Mouse (Mus musculus) olfactory bulb, adult 2 months (tissue): Measurements from ENCODE around the gene Gm960. TPM values are rescaled to one million over a fixed set of nuclear protein-coding genes. Genes with fewer than 3 reads are reported as not detected.
"Not testable (repeated sequence)": the region's sequence is repeated elsewhere in the genome, so short reads cannot be mapped to it uniquely, and the experiment has no call there.

Source experiments
- H3K27ac ChIP-seq: fragments of 200-500 bp; 2 replicates; pipeline ENCODE4 v1.5.1; 2012; ENCODE audit warnings: low read depth, low read length; ENCODE audit not compliant: insufficient read depth
- H3K4me1 ChIP-seq: fragments of 200-500 bp; 2 replicates; pipeline ENCODE4 v1.6.1; 2012; ENCODE audit warnings: low read length; ENCODE audit not compliant: control insufficient read depth, insufficient read depth
- H3K4me3 ChIP-seq: fragments of 200-500 bp; 2 replicates; pipeline ENCODE4 v1.5.1; 2012; ENCODE audit warnings: mild to moderate bottlenecking, low read depth, low read length, moderate library complexity; ENCODE audit not compliant: insufficient read depth
- CTCF ChIP-seq: fragments of 200-500 bp; IDR thresholded peaks from 2 replicates; pipeline ENCODE4 v1.5.1; 2012; ENCODE audit warnings: low read depth, mild to moderate bottlenecking, low read length, moderate library complexity; ENCODE audit not compliant: insufficient read depth
- POLR2A ChIP-seq: fragments of 200-500 bp; IDR thresholded peaks from 2 replicates; pipeline ENCODE4 v1.6.1; 2012; ENCODE audit warnings: mild to moderate bottlenecking, low read depth, low read length, moderate library complexity; ENCODE audit not compliant: insufficient read depth
- WGBS: fragments of 180-500 bp; shearing (Covaris S2); methylation state at CpG from one replicate; pipeline ENCODE4 v1.1.7; 2018; 5-methylcytosine and 5-hydroxymethylcytosine counted together
- polyA plus RNA-seq: library from polyadenylated mRNA; stranded (reverse); fragments of >200 nt; gene quantifications from 2 replicates; pipeline ENCODE4 v1.2.4, GENCODE M21; 2012; ENCODE audit warnings: low replicate concordance; ENCODE audit not compliant: missing spikeins, insufficient read depth, insufficient read length

Gm960 gene
- polyA plus RNA-seq, 1 experiment = not detected

- H3K4me3 ChIP-seq = no peak overlapping the region
- H3K4me1 ChIP-seq = no peaks in the 10 kb centered on the region
- WGBS = 62% methylated on average over 7 of the region's 7 CpGs
- no peak overlapping the region for H3K27ac ChIP-seq
- TF ChIP-seq POLR2A = no peak
- no peak for TF ChIP-seq CTCF
Observed at GRCm38 (mm10) chr19:4593792-4594522, 104.5 kb downstream of the Gm960 start.

GRCm38 (mm10) chr19:4590025-4590424 lies 108.4 kb downstream of the Gm960 start:
- Histone ChIP-seq H3K4me3 (no peak overlapping the region), H3K4me1 (peaks cover 14% of the 10 kb centered on the region), H3K27ac (no peak overlapping the region)
- 97% methylated on average over 3 of the region's 3 CpGs for WGBS
- no peak for TF ChIP-seq CTCF
- TF ChIP-seq POLR2A = no peak

GRCm38 (mm10) chr19:4589081-4589480 lies 109.4 kb downstream of the Gm960 start:
- no peak overlapping the region for H3K4me3 ChIP-seq
- 78% methylated on average over 1 of the region's 1 CpGs for WGBS

GRCm38 (mm10) chr19:4588430-4588829 lies 110.0 kb downstream of the Gm960 start:
- TF ChIP-seq POLR2A (no peak), CTCF (no peak)
- WGBS = 76% methylated on average over 3 of the region's 3 CpGs
- 0 out of 2 replicates have a peak overlapping the region, but pooled peaks have one; percentile 34 for H3K27ac ChIP-seq
- H3K4me3 ChIP-seq = no peak overlapping the region
- peaks cover 14% of the 10 kb centered on the region for H3K4me1 ChIP-seq

More at GRCm38 (mm10) chr19:4589081-4589480, 109.4 kb downstream of the Gm960 start:
- Histone ChIP-seq H3K4me1 (peaks cover 14% of the 10 kb centered on the region), H3K27ac (no peak overlapping the region)
- no peak for TF ChIP-seq CTCF
- TF ChIP-seq POLR2A = no peak

GRCm38 (mm10) chr19:4587426-4587825 lies 111.0 kb downstream of the Gm960 start:
- whole genome bisulfite sequencing = 26% methylated on average over 2 of the region's 2 CpGs
- H3K27ac ChIP-seq = peak overlapping the region; percentile 92
- H3K4me3 ChIP-seq = no peak overlapping the region
- TF ChIP-seq CTCF (no peak), POLR2A (no peak)
- peaks cover 14% of the 10 kb centered on the region for H3K4me1 ChIP-seq

- peaks cover 14% of the 10 kb centered on the region for H3K4me1 ChIP-seq
- H3K4me3 ChIP-seq = not testable (repeated sequence)
- peak overlapping the region; percentile 92 for H3K27ac ChIP-seq
Observed at GRCm38 (mm10) chr19:4586783-4587182, 111.7 kb downstream of the Gm960 start.

- H3K4me3 ChIP-seq = no peak overlapping the region
- H3K27ac ChIP-seq = no peak overlapping the region
- H3K4me1 ChIP-seq = peaks cover 14% of the 10 kb centered on the region
- WGBS = 21% methylated on average over 2 of the region's 2 CpGs
- TF ChIP-seq POLR2A = no peak
- TF ChIP-seq CTCF = no peak
Observed at GRCm38 (mm10) chr19:4583856-4584255, 114.6 kb downstream of the Gm960 start.

GRCm38 (mm10) chr19:4579296-4579695 lies 119.2 kb downstream of the Gm960 start:
- no peak overlapping the region for H3K4me3 ChIP-seq
- H3K27ac ChIP-seq = no peak overlapping the region
- 93% methylated on average over 5 of the region's 5 CpGs for WGBS
- TF ChIP-seq CTCF (no peak), POLR2A (no peak)
- no peaks in the 10 kb centered on the region for H3K4me1 ChIP-seq

GRCm38 (mm10) chr19:4578799-4579198 lies 119.7 kb downstream of the Gm960 start:
- Histone ChIP-seq H3K4me3 (no peak overlapping the region), H3K27ac (no peak overlapping the region), H3K4me1 (no peaks in the 10 kb centered on the region)
- WGBS = 65% methylated on average over 2 of the region's 2 CpGs
- TF ChIP-seq CTCF (no peak), POLR2A (no peak)

Other genes starting within 250 kb of the Gm960 start
- not detected in 2 replicates for gene Syt12, start 221.2 kb downstream of the Gm960 start, polyA plus RNA-seq
- not detected in 2 replicates for gene 2010003K11Rik, start 200.1 kb downstream of the Gm960 start, polyA plus RNA-seq
- gene Pcx, start 188.2 kb downstream of the Gm960 start, polyA plus RNA-seq = not detected in 2 replicates
- not detected in 2 replicates for gene Lrfn4, start 83.0 kb downstream of the Gm960 start, polyA plus RNA-seq
- not detected in 2 replicates for gene Rce1, start 73.0 kb downstream of the Gm960 start, polyA plus RNA-seq
- 60.8 TPM in 1 of 2 replicates, not detected in the other for gene Sptbn2, start 12.5 kb upstream of the Gm960 start, polyA plus RNA-seq
- gene Rbm4b, start 57.8 kb upstream of the Gm960 start, polyA plus RNA-seq = not detected in 2 replicates
- 103 TPM in 1 of 2 replicates, not detected in the other for gene Rbm4, start 95.2 kb upstream of the Gm960 start, polyA plus RNA-seq
- not detected in 2 replicates for gene Gm21992, start 112.9 kb upstream of the Gm960 start, polyA plus RNA-seq
- gene Rbm14, start 113.0 kb upstream of the Gm960 start, polyA plus RNA-seq = not detected in 2 replicates
- not detected in 2 replicates for gene Ccs, start 140.7 kb upstream of the Gm960 start, polyA plus RNA-seq
- not detected in 2 replicates for gene Ccdc87, start 140.7 kb upstream of the Gm960 start, polyA plus RNA-seq
- not detected in 2 replicates for gene Ctsf, start 156.5 kb upstream of the Gm960 start, polyA plus RNA-seq
- gene Actn3, start 179.2 kb upstream of the Gm960 start, polyA plus RNA-seq = not detected in 2 replicates
- gene Zdhhc24, start 180.0 kb upstream of the Gm960 start, polyA plus RNA-seq = not detected in 2 replicates
- gene Bbs1, start 208.0 kb upstream of the Gm960 start, polyA plus RNA-seq = not detected in 2 replicates
- not detected in 2 replicates for gene Dpp3, start 229.6 kb upstream of the Gm960 start, polyA plus RNA-seq
- gene Peli3, start 244.5 kb upstream of the Gm960 start, polyA plus RNA-seq = not detected in 2 replicates